Mouse (Mus musculus): Measurements from ENCODE around the gene Meis2. TPM values are rescaled to one million over a fixed set of nuclear protein-coding genes. Genes with fewer than 3 reads are reported as not detected.

The Meis2 gene
- polyA plus RNA-seq, 1 experiment from 2014 or later: 41.5 TPM

- peaks cover 19% of the 10 kb centered on the region; the same call in 1 of the 2 replicates for H3K4me1 ChIP-seq (replicated peaks)
- H3K27me3 ChIP-seq (replicated peaks): no peaks in the 10 kb centered on the region
- H3K36me3 ChIP-seq: no peaks in the 10 kb centered on the region
- ATAC-seq: 0 out of 2 replicates have a peak, but pooled peaks have one; percentile 34
- no peak overlapping the region for H3K4me3 ChIP-seq (replicated peaks)
- no peaks in the 10 kb centered on the region for H3K9me3 ChIP-seq
- no peak overlapping the region for H3K9ac ChIP-seq
- H3K27ac ChIP-seq: no peak overlapping the region
- peak overlapping the region; percentile 40 for H3K4me2 ChIP-seq (replicated peaks)
- WGBS: 22% methylated on average over 20 of the region's 20 CpGs
Measured at GRCm38 (mm10) chr2:116009097-116009970, 56.3 kb downstream of the Meis2 start.

- Histone ChIP-seq H3K9me3 (no peaks in the 10 kb centered on the region), H3K4me2 (replicated peaks) (no peak overlapping the region), H3K4me1 (replicated peaks) (peaks cover 18% of the 10 kb centered on the region; the same call in 1 of the 2 replicates), H3K36me3 (no peaks in the 10 kb centered on the region), H3K27me3 (replicated peaks) (no peaks in the 10 kb centered on the region), H3K27ac (no peak overlapping the region), H3K4me3 (replicated peaks) (no peak overlapping the region), H3K9ac (no peak overlapping the region)
- ATAC-seq: no peak
- 59% methylated on average over 6 of the region's 6 CpGs for WGBS
Measured at GRCm38 (mm10) chr2:116002354-116002753, 63.3 kb downstream of the Meis2 start.

GRCm38 (mm10) chr2:116001352-116002138 lies 64.1 kb downstream of the Meis2 start:
- no peak overlapping the region for H3K4me2 ChIP-seq (replicated peaks)
- H3K4me1 ChIP-seq (replicated peaks): peaks cover 18% of the 10 kb centered on the region; the same call in 1 of the 2 replicates
- H3K36me3 ChIP-seq: no peaks in the 10 kb centered on the region
- H3K9me3 ChIP-seq: no peaks in the 10 kb centered on the region
- no peak overlapping the region for H3K27ac ChIP-seq
- ATAC-seq: no peak
- no peak overlapping the region for H3K4me3 ChIP-seq (replicated peaks)
- no peak overlapping the region for H3K9ac ChIP-seq
- 31% methylated on average over 6 of the region's 6 CpGs for WGBS
- no peaks in the 10 kb centered on the region for H3K27me3 ChIP-seq (replicated peaks)

GRCm38 (mm10) chr2:116000514-116000913 lies 65.1 kb downstream of the Meis2 start:
- H3K27ac ChIP-seq: no peak overlapping the region
- peaks cover 18% of the 10 kb centered on the region; the same call in 1 of the 2 replicates for H3K4me1 ChIP-seq (replicated peaks)
- no peak overlapping the region for H3K4me3 ChIP-seq (replicated peaks)
- H3K9me3 ChIP-seq: no peaks in the 10 kb centered on the region
- H3K4me2 ChIP-seq (replicated peaks): no peak overlapping the region
- H3K36me3 ChIP-seq: no peaks in the 10 kb centered on the region
- 86% methylated on average over 5 of the region's 5 CpGs for WGBS
- H3K9ac ChIP-seq: no peak overlapping the region
- no peak for ATAC-seq
- H3K27me3 ChIP-seq (replicated peaks): no peaks in the 10 kb centered on the region

- no peak overlapping the region for H3K9ac ChIP-seq
- no peak overlapping the region for H3K4me3 ChIP-seq (replicated peaks)
- no peaks in the 10 kb centered on the region for H3K27me3 ChIP-seq (replicated peaks)
- H3K27ac ChIP-seq: no peak overlapping the region
- H3K4me1 ChIP-seq (replicated peaks): peaks cover 16% of the 10 kb centered on the region; the same call in 1 of the 2 replicates
- 75% methylated on average over 5 of the region's 5 CpGs for WGBS
- H3K4me2 ChIP-seq (replicated peaks): no peak overlapping the region
- H3K9me3 ChIP-seq: no peaks in the 10 kb centered on the region
- H3K36me3 ChIP-seq: no peaks in the 10 kb centered on the region
- no peak for ATAC-seq
Measured at GRCm38 (mm10) chr2:115998802-115999201, 66.8 kb downstream of the Meis2 start.

- H3K4me2 ChIP-seq (replicated peaks): no peak overlapping the region
- no peaks in the 10 kb centered on the region for H3K36me3 ChIP-seq
- H3K27ac ChIP-seq: no peak overlapping the region
- 0 out of 2 replicates have a peak, but pooled peaks cover 3% of the 10 kb centered on the region for H3K4me1 ChIP-seq (replicated peaks)
- H3K4me3 ChIP-seq (replicated peaks): no peak overlapping the region
- no peaks in the 10 kb centered on the region for H3K9me3 ChIP-seq
- no peaks in the 10 kb centered on the region for H3K27me3 ChIP-seq (replicated peaks)
- 78% methylated on average over 2 of the region's 2 CpGs for WGBS
- no peak overlapping the region for H3K9ac ChIP-seq
- no peak for ATAC-seq
Measured at GRCm38 (mm10) chr2:115996438-115996837, 69.2 kb downstream of the Meis2 start.

GRCm38 (mm10) chr2:115993877-115994276 lies 71.8 kb downstream of the Meis2 start:
- Histone ChIP-seq H3K27ac (no peak overlapping the region), H3K9ac (no peak overlapping the region), H3K4me3 (replicated peaks) (no peak overlapping the region), H3K4me2 (replicated peaks) (no peak overlapping the region), H3K4me1 (replicated peaks) (0 out of 2 replicates have a peak, but pooled peaks cover 3% of the 10 kb centered on the region), H3K36me3 (no peaks in the 10 kb centered on the region), H3K9me3 (no peaks in the 10 kb centered on the region), H3K27me3 (replicated peaks) (no peaks in the 10 kb centered on the region)
- WGBS: 84% methylated on average over 4 of the region's 4 CpGs
- ATAC-seq: no peak

GRCm38 (mm10) chr2:115989249-115989648 lies 76.4 kb downstream of the Meis2 start:
- no peak overlapping the region for H3K4me2 ChIP-seq (replicated peaks)
- H3K27ac ChIP-seq: no peak overlapping the region
- WGBS: 92% methylated on average over 6 of the region's 6 CpGs
- H3K9ac ChIP-seq: no peak overlapping the region
- H3K27me3 ChIP-seq (replicated peaks): no peaks in the 10 kb centered on the region
- H3K9me3 ChIP-seq: no peaks in the 10 kb centered on the region
- no peaks in the 10 kb centered on the region for H3K36me3 ChIP-seq
- H3K4me1 ChIP-seq (replicated peaks): peaks cover 5% of the 10 kb centered on the region; the same call in 1 of the 2 replicates
- ATAC-seq: no peak
- H3K4me3 ChIP-seq (replicated peaks): no peak overlapping the region

GRCm38 (mm10) chr2:115988448-115988847 lies 77.2 kb downstream of the Meis2 start:
- Histone ChIP-seq H3K36me3 (no peaks in the 10 kb centered on the region), H3K9me3 (no peaks in the 10 kb centered on the region), H3K9ac (no peak overlapping the region), H3K27ac (no peak overlapping the region), H3K27me3 (replicated peaks) (no peaks in the 10 kb centered on the region), H3K4me3 (replicated peaks) (no peak overlapping the region), H3K4me2 (replicated peaks) (no peak overlapping the region), H3K4me1 (replicated peaks) (peaks cover 4% of the 10 kb centered on the region; the same call in 1 of the 2 replicates)
- ATAC-seq: no peak
- WGBS: 81% methylated on average over 4 of the region's 4 CpGs

- 52% methylated on average over 9 of the region's 9 CpGs for WGBS
- H3K36me3 ChIP-seq: no peaks in the 10 kb centered on the region
- no peaks in the 10 kb centered on the region for H3K9me3 ChIP-seq
- no peaks in the 10 kb centered on the region for H3K27me3 ChIP-seq (replicated peaks)
- no peak overlapping the region for H3K4me2 ChIP-seq (replicated peaks)
- ATAC-seq: peak; percentile 59
- H3K9ac ChIP-seq: no peak overlapping the region
- peaks cover 6% of the 10 kb centered on the region; the same call in 1 of the 2 replicates for H3K4me1 ChIP-seq (replicated peaks)
- H3K27ac ChIP-seq: no peak overlapping the region
- no peak overlapping the region for H3K4me3 ChIP-seq (replicated peaks)
Measured at GRCm38 (mm10) chr2:115984952-115985351, 80.7 kb downstream of the Meis2 start.

GRCm38 (mm10) chr2:115984487-115984886 lies 81.2 kb downstream of the Meis2 start:
- H3K27ac ChIP-seq: no peak overlapping the region
- H3K27me3 ChIP-seq (replicated peaks): no peaks in the 10 kb centered on the region
- 73% methylated on average over 4 of the region's 4 CpGs for WGBS
- no peak overlapping the region for H3K4me2 ChIP-seq (replicated peaks)
- H3K4me3 ChIP-seq (replicated peaks): no peak overlapping the region
- no peaks in the 10 kb centered on the region for H3K9me3 ChIP-seq
- H3K36me3 ChIP-seq: no peaks in the 10 kb centered on the region
- H3K9ac ChIP-seq: no peak overlapping the region
- peaks cover 6% of the 10 kb centered on the region; the same call in 1 of the 2 replicates for H3K4me1 ChIP-seq (replicated peaks)
- ATAC-seq: 0 out of 2 replicates have a peak, but pooled peaks have one; percentile 28

GRCm38 (mm10) chr2:115980490-115980889 lies 85.1 kb downstream of the Meis2 start:
- Histone ChIP-seq H3K27me3 (replicated peaks) (no peaks in the 10 kb centered on the region), H3K9me3 (no peaks in the 10 kb centered on the region), H3K9ac (no peak overlapping the region), H3K4me3 (replicated peaks) (no peak overlapping the region), H3K36me3 (no peaks in the 10 kb centered on the region), H3K27ac (no peak overlapping the region), H3K4me1 (replicated peaks) (peaks cover 6% of the 10 kb centered on the region; the same call in 1 of the 2 replicates), H3K4me2 (replicated peaks) (no peak overlapping the region)
- ATAC-seq: no peak

Data from intestine, embryonic 15.5 days (tissue).